Mouse (Mus musculus) CD4-positive helper T cell, adult 2 months (primary cell): ENCODE results near the gene Ifit1bl2.
A peak's percentile ranks its signal among the peaks of the same experiment; 100 is the strongest.
"Not testable (repeated sequence)": the region's sequence is repeated elsewhere in the genome, so short reads cannot be mapped to it uniquely, and the experiment has no call there.

Experiments
- DNase-seq: peaks from one replicate; pipeline ENCODE4 v3.0.0-alpha.2; 2012; ENCODE audit warnings: low read depth, missing footprints, low spot score

Ifit1bl2 gene

GRCm38 (mm10) chr19:34610118-34610517, 30.4 kb downstream of the Ifit1bl2 start:
- DNase-seq, result not testable (repeated sequence)

- peak; percentile 62 for DNase-seq
These were observed 33.1 kb downstream of the Ifit1bl2 start, which contains the start of gene Ifit3b for GRCm38 (mm10) chr19:34607237-34608051. Gene Ifit3b (plus strand): TSS chr19:34607970.

- peak; percentile 41 for DNase-seq
These were observed 35.1 kb downstream of the Ifit1bl2 start for GRCm38 (mm10) chr19:34605472-34605871.

GRCm38 (mm10) chr19:34601888-34602287, 38.7 kb downstream of the Ifit1bl2 start, which contains the start of gene Ifit1bl1:
Gene Ifit1bl1 (minus strand): TSS chr19:34601956.
- peak; percentile 81 for DNase-seq

- peak; percentile 82 for DNase-seq
These were observed 41.3 kb downstream of the Ifit1bl2 start for GRCm38 (mm10) chr19:34599250-34599649.

GRCm38 (mm10) chr19:34598341-34598740, 42.2 kb downstream of the Ifit1bl2 start:
- no peak for DNase-seq

- peak; percentile 39 for DNase-seq
These were observed 43.7 kb downstream of the Ifit1bl2 start for GRCm38 (mm10) chr19:34596811-34597210.

GRCm38 (mm10) chr19:34594523-34594922, 46.0 kb downstream of the Ifit1bl2 start:
- DNase-seq, result not testable (repeated sequence)

GRCm38 (mm10) chr19:34593456-34593855, 47.1 kb downstream of the Ifit1bl2 start:
- no peak for DNase-seq

- no peak for DNase-seq
These were observed 51.6 kb downstream of the Ifit1bl2 start for GRCm38 (mm10) chr19:34588959-34589358.

GRCm38 (mm10) chr19:34587898-34588692, 52.4 kb downstream of the Ifit1bl2 start:
- DNase-seq, result peak; percentile 42

GRCm38 (mm10) chr19:34585740-34586458, 54.6 kb downstream of the Ifit1bl2 start:
- not testable (repeated sequence) for DNase-seq

- DNase-seq, result not testable (repeated sequence)
These were observed 57.3 kb downstream of the Ifit1bl2 start, which contains the start of gene Ifit3 for GRCm38 (mm10) chr19:34583126-34583766. Gene Ifit3 (plus strand): TSS chr19:34583531.

GRCm38 (mm10) chr19:34582696-34583095, 57.8 kb downstream of the Ifit1bl2 start:
- DNase-seq, result not testable (repeated sequence)

GRCm38 (mm10) chr19:34577121-34577520, 63.4 kb downstream of the Ifit1bl2 start:
- no peak for DNase-seq

GRCm38 (mm10) chr19:34573650-34574049, 66.9 kb downstream of the Ifit1bl2 start:
- no peak for DNase-seq

GRCm38 (mm10) chr19:34571080-34571479, 69.5 kb downstream of the Ifit1bl2 start:
- no peak for DNase-seq

GRCm38 (mm10) chr19:34569896-34570476, 70.6 kb downstream of the Ifit1bl2 start:
- DNase-seq, result peak; percentile 35

- DNase-seq, result no peak
These were observed 71.3 kb downstream of the Ifit1bl2 start for GRCm38 (mm10) chr19:34568988-34569895.
